Mouse (Mus musculus) left cerebral cortex, adult 18-20 months (tissue): ENCODE results near the gene Evi2b. TPM values are rescaled to one million over a fixed set of nuclear protein-coding genes. Genes with fewer than 3 reads are reported as not detected.

Experiments used
- DNase-seq, 2 experiments: peaks; one replicate each; pipeline ENCODE4 v3.0.0; 2021 to 2022; ENCODE audit warnings: low spot score in 2 of 2, mixed read lengths in 1 of 2
- long read RNA-seq, 2 experiments: library from polyadenylated mRNA; stranded (forward); transcript quantifications; one replicate each; pipeline ENCODE4 v2.0.0; 2021
- total RNA-seq, 2 experiments: library from RNA; stranded (reverse); gene quantifications; 2 replicates each; pipeline ENCODE4 v1.2.3; 2021

Evi2b gene
- under 1 TPM; 0.59 to 0.74 TPM for total RNA-seq
- long read RNA-seq, experiment 1, result 0 reads
- long read RNA-seq, experiment 2, result 0 reads

GRCm38 (mm10) chr11:79523560-79524309 is at the start of gene Evi2b:
Gene Evi2b, minus strand, starts transcription at chr11:79523762.
- DNase-seq, result no peak

GRCm38 (mm10) chr11:79570319-79570718 is 46.8 kb upstream of the Evi2b start:
- no peak for DNase-seq

DNA sequence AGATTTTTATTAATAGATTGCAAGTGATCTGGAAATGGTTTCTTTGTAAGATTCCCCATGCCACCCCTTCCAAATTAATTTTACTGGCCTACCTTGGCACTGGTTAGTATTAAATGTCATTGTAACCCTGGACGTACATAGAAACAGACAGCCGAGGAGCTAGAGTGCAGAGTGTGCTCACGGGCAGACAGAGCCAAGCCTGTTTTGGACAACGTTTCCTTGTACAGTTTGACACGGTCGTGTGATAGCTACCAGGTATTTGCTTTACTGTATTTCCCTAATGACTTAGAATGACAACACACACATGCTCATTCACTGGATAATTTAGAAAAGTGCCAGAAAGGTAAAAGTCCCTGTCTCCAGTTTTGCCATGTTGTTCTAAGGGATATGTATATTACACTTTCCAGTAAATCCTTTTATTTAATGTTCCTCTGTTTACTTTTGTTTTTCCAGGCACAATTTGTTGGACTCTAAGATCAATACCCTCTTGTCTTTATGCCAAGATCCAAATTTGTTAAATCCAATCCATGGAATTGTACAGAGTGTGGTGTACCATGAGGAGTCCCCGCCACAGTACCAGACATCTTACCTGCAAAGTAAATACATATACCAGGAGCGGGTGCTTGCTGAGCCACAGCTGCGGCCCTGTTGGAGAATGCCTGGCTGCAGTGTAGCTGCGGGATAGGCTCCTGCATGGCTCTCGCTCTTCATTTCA is 44.8 kb upstream of the Evi2b start:
- DNase-seq, result no peak

DNA sequence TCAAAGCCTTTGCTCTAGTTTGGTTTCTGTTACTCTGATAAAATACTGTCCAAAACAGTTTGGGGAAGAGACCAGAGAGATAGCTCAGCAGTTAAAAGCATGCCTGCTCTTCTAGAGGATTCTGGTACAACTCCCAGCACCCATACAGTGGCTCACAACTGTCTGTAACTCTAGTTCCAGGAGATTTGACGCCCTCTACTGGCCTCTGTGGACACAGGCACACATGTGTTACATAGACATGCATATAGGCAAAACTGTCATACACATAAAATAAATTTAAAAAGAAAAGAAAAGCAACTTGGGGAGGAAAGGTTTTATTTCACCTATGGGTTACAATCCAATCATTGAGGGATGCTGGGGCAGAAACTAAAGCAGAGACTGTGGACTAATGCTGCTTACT is 43.4 kb upstream of the Evi2b start:
- no peak for DNase-seq

GRCm38 (mm10) chr11:79563493-79563892 is 39.9 kb upstream of the Evi2b start:
- no peak for DNase-seq

- no peak for DNase-seq
These were observed 37.0 kb upstream of the Evi2b start for GRCm38 (mm10) chr11:79560536-79560935.

GRCm38 (mm10) chr11:79552622-79553021 is 29.1 kb upstream of the Evi2b start:
- DNase-seq, result no peak

DNA sequence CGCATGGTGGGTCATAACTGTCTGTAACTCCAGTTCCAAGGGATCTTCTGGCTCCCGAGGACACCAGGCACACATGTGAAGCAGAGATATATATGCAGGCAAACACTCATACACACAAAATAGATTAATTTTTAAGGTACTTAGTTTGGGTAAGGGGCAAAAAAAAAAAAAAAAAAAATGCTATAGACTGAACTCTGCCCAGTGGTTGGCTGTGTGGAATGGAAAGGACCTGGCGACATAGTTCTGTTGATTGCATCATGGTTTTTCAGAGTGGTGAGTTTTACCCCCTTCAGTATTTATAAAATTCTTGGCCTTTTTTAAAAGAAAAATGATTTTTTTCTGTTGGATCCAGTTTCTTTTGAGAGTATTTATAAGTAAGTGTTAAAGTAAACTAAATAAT is 12.7 kb upstream of the Evi2b start:
- no peak for DNase-seq

- no peak for DNase-seq
These were observed 12.0 kb upstream of the Evi2b start for GRCm38 (mm10) chr11:79535554-79535953.

- DNase-seq, result no peak
These were observed 10.6 kb upstream of the Evi2b start for GRCm38 (mm10) chr11:79533950-79534690.

- DNase-seq, result no peak
These were observed 9.7 kb upstream of the Evi2b start for GRCm38 (mm10) chr11:79533311-79533710.

DNA sequence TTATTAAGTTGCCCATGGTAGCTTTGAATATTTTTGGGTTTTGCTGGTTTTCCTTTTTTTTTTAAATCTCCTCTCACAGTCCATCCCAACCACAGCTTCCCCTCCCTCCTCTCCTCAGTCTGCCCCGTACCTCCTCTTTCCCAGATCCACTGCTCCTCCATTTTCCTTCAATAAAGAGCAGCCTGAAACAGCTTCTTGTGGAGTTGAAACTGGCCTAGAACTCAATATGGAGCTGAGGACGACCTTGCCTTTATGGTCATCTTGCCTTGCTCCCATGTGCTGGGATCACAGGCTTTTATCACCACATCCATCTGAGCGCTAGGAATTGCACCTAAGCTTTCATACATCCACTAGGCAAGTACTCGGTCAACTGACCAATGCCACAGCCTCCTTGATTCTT is 7.9 kb upstream of the Evi2b start:
- no peak for DNase-seq

GRCm38 (mm10) chr11:79530774-79531173 is 7.2 kb upstream of the Evi2b start:
- DNase-seq, result no peak

DNA sequence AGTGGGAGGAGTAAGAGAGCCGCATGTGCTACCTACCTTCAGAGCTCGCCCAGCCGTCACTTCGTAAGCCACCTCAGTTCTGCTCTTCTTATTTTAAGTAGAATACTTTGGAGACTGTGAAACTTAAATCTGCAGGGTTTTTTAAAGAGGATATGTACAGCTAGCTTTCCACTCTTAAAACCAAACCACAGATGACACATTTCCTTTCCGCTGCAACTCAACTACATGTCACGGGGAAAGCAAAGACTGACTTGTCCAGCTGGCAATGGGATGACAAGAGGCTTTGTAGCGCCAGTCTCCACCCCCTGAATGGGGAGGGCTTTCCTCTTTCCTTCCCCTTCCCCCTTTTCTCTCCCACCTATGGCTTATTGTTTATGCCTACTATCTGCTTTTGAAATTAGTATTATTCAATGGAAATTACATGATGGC is 6.8 kb upstream of the Evi2b start, which contains the start of the genes Evi2 and Evi2a:
Evi2 (minus strand) TSS at position 257 of the 429 bp plus-strand sequence.
Evi2a (minus strand) TSS at position 277 of the 429 bp plus-strand sequence.
- DNase-seq, result peak; percentile 30

- DNase-seq, result no peak
These were observed 6.2 kb upstream of the Evi2b start for GRCm38 (mm10) chr11:79529736-79530135.

DNA sequence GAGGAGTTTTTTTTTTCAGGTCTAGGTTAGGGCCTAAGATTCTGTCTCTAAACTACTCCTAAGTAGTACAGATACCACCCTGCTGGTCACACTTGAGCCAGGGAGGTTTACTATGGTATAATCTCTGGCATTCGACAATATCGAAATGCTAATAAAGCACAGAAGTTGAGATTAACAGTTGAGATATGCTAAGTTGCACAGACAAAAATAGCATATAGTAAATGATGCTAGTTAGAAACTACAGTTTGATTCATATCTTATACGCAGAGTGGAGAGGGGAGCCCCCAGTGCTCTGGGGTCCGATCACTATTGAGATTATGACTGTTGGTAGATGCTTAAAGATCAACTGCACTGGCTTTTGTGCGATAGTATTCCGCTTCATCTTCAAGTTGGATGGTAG is 5.7 kb upstream of the Evi2b start:
- no peak for DNase-seq

- DNase-seq, result no peak
These were observed 5.0 kb upstream of the Evi2b start for GRCm38 (mm10) chr11:79528601-79529000.

DNA sequence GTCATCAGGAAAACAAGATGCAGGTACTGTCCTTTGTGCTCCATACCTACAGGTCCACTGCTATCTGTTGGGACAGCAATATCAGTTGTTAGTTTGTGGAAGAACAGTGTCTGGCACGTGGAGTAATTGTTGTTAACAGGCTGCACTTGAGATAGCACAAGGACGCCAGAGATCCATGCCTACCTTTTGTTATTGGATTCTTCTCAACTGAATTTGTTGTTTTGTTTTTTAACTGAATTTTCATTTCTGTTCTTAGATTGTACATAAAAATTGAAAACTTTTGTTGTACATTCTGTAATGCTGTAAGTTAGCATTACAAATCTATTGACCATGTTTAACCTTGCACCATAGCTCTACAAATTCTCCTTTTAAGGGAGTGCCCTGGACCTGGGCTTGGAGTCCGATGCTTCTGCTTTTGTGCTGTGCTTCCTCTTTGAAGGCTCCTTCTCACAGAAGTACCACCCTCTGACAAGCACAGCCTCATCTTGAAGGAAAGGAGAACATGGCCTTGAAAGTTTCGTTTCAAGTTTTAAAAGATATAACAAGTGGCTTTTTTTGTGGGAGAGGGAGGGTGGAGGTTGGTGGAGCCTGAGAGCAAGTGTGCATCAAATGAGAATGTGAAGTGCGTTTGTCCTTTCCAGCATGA is 4.3 kb upstream of the Evi2b start:
- DNase-seq, result no peak

GRCm38 (mm10) chr11:79527015-79527738 is 3.6 kb upstream of the Evi2b start:
- no peak for DNase-seq

GRCm38 (mm10) chr11:79526549-79526948 is 3.0 kb upstream of the Evi2b start:
- no peak for DNase-seq

DNA sequence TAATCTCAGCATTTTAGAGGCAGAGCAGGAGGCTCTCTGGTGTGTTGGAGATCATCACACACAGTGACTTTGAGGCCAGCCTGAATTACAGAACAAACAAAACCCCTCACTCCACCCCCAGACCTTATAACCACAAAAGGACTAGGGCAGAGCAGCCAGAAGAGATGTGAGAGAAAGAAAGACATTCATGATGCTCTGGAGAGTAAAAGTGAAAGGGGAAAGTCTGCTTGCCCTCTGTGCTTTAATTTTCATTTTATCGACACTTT is 681 bp upstream of the Evi2b start:
- no peak for DNase-seq
